Mouse (Mus musculus): ENCODE results near the gene Ak3.

Gene Ak3

GRCm38 (mm10) chr19:29047334-29048170, at the start of gene Ak3:
TSS of gene Ak3 (minus strand) at chr19:29047961.
- DNase-seq (ENCODE audit: low spot score): peak; percentile 73

DNA sequence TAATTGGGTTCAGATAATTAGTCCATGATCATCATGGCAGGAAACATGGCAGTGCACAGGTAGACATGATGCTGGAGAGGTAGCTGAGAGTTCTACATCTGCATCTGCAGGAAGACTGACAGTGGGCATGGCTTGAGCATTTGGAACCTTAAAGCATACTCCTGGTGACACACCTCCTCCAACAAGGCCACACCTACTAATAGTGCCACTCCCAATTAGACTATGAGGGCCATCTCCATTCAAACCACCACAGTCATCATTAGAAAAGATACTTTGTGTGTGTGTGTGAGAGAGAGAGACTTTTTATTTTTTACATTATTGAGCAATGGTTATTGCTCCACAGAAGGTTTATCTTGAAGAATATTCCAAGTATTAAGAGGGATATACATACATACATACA, 44.4 kb upstream of the Ak3 start:
- no peak for DNase-seq (ENCODE audit: low spot score)

DNA sequence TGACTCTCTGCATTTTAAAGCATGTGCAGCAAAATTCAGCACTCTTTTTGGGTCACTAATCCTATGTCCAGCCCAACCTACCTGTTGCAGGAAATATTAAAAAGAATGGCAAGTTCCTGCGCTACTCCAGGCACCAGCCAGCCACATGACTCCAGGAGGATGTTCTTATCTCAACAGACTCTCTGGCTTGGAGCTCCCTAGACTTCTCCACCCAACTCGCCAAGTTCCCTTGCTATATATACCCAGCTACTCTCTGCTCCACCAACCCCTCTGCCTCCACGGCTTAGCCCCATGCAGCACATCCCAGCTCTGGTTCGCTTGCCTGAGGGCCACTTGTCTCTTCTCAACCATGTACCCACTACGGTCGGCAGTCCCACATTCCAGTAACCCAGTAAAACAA, 40.9 kb upstream of the Ak3 start:
- DNase-seq (ENCODE audit: low spot score): no peak

DNA sequence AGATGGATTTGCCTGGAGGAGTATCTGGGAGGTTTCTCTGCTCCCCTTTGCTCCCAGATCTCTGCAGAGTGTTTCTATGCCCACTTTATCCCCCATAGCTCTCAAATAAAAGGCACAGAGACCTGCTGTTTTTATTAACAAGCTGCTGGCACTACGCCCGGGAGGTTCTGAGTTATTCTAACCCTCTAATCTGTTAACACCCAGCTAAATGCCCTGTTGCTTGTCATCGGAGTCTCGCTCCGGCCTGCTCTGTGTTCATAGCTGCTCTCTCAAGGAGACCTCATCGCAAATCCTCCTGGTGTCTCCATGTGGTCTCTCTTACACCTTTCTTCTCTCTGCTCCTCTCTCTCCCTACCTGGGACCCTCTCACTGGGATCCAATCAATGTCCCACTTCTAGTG, 27.0 kb upstream of the Ak3 start:
- peak; percentile 21 for DNase-seq (ENCODE audit: low spot score)

DNA sequence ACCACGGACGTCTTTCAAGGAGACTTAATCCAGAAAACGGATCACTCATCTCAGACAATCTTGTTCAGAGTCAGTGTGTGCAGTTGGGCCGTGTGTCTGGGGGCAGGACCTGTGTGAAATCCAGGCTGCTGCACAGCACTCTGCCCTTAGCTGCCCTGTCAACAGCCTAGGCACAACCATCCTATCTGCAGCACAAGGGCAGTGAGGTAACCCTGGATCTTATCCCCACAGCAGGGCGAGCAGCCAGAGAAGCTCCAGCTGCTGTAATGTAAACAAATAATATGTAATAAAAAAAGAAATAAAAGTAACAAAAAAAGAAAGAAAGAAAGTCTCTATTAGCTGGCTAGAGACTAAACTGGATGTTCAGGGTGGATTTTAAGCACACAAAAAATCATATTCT, 21.4 kb upstream of the Ak3 start:
- no peak for DNase-seq (ENCODE audit: low spot score)

DNA sequence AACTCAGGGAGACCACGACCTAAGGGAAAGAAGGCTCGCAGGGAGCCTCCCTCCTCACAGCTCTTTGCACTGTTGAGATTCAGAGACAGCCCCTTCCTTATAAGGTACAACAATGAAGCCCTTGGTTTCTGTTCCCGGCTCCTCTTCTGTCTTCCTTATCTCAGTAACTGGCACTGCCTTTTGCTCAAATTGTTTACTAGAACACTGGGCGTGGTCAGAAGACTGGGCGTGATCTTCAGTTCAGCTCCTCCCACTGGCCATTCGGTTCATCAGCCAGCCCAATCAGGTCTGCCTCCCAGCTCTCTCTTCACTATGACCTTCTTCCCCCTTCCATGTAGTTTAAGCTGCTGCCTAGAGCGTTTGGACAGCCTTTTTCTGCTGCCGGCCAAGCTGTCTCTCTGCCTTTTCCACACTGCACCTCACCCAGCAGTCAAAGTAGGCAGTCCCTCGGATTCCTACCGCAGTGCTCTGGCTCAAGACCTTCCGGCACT, 19.3 kb upstream of the Ak3 start:
- DNase-seq (ENCODE audit: low spot score): peak; percentile 31

DNA sequence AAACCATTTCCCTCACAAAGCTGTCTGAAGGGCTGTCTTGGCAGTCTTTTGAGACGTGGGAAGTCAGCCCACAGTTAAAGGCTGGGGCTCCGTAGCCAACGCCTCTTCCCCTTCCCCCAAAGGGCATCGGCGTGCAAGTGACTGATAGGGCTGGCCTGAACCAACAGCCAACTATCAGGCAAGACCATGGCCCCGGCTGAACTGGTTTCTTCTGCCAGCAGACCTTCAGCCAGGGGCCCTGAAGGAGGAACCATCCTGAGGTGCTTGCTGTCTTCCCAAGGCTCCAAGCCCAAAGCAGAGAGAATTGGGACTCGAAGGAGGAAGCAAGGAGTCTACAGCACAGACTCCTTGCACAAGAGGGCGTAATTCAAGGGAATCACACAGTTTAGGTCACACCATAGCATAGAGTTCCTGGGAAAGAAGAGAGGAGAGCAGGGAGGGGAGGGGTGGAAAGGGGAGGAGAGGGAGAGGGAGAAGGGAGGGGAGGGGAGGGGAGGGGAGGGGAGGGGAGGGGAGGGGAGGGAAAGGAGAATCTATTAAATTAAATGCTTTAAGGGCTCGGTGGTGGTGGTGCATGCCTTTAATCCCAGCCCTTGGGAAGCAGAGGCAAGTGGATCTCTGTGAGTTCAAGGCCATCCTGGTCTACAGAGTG, 16.8 kb upstream of the Ak3 start:
- DNase-seq (ENCODE audit: low spot score): peak; percentile 20

- DNase-seq (ENCODE audit: low spot score): peak; percentile 94
Measured at GRCm38 (mm10) chr19:29063577-29064363, 16.0 kb upstream of the Ak3 start.

DNA sequence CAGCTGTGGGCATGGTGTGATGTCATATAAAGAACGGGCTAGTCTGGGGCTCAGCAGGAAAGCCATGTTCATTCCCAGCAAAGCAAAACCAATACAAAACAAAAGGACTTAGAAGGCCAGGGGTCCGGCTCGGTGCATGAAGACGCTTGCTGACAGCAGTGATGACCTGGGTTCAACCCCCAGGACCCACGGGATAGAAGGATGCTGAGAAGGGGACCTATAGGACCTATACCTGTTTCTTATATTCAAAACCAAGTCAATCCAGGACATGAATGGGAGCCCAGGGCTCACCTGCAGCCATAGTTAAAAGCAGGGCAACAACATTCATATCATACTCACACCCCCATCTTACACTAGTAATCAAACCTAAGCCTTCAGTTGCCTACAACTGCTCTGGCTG, 15.2 kb upstream of the Ak3 start:
- no peak for DNase-seq (ENCODE audit: low spot score)

DNA sequence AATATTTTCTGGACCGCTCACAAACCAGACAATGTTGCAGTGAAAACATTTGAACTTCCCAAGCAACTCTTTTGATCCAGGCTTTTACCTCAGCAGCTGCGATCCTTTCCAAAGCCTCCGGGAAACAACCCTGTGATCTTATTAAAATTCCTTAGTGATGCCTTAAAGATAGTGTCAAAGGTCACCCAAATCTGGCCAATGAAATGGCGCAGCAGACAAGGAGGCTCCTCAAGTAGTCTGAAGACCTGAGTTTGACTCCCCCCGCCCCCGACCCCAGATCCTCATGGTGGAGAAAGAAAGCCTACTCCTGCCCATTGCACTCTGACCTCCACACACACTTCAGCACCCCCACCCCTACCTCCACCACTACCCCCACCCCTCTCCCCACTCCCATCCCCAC, 12.5 kb upstream of the Ak3 start:
- DNase-seq (ENCODE audit: low spot score): no peak

GRCm38 (mm10) chr19:29059688-29060087, 11.9 kb upstream of the Ak3 start:
- no peak for DNase-seq (ENCODE audit: low spot score)

- no peak for DNase-seq (ENCODE audit: low spot score)
Measured at GRCm38 (mm10) chr19:29058741-29059140, 11.0 kb upstream of the Ak3 start.

GRCm38 (mm10) chr19:29055469-29055868, 7.7 kb upstream of the Ak3 start:
- no peak for DNase-seq (ENCODE audit: low spot score)

- DNase-seq (ENCODE audit: low spot score): no peak
Measured at GRCm38 (mm10) chr19:29054594-29054993, 6.8 kb upstream of the Ak3 start.

GRCm38 (mm10) chr19:29052786-29053185, 5.0 kb upstream of the Ak3 start:
- no peak for DNase-seq (ENCODE audit: low spot score)

DNA sequence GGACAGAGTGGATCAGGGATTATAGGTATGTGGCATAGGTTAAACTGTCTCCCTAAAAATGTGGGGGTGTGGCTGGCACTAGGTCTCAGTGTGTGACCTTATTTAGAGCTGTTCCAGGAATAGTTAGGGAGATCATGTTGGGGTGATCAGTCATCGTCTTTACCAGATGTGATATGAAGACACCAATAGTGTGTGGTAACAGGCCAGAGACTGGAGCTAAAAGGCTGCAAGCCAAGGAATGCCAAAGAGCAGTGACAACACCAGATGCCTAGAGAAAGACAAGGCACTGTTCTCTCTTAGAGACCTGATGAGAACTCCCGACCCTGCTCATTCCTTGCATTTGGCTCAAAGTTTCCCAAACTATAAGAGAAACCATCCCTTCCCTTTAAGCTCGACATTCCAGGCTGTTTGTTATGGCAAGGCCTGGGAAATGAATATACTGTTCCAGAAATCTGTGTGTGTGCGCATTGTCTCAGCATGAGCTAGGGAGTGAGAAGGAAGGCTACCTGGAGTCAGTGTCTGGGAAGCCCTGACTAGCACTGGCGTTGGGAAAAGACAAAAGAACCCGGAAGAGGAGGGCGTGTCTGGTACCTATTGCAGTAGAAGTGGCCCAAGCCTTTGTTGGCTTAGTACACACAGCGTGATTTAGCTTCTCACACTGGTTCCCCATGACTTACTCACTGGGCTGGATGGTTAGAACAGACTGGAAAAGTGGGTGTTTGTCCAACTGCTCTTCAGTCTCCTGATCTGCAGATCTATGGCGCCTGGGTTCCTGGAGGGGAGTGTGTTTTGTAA, 2.6 kb upstream of the Ak3 start:
- DNase-seq (ENCODE audit: low spot score): no peak

- no peak for DNase-seq (ENCODE audit: low spot score)
Measured at GRCm38 (mm10) chr19:29049401-29050075, 1.8 kb upstream of the Ak3 start.

GRCm38 (mm10) chr19:29046961-29047333, 814 bp downstream of the Ak3 start:
- DNase-seq (ENCODE audit: low spot score): no peak

DNA sequence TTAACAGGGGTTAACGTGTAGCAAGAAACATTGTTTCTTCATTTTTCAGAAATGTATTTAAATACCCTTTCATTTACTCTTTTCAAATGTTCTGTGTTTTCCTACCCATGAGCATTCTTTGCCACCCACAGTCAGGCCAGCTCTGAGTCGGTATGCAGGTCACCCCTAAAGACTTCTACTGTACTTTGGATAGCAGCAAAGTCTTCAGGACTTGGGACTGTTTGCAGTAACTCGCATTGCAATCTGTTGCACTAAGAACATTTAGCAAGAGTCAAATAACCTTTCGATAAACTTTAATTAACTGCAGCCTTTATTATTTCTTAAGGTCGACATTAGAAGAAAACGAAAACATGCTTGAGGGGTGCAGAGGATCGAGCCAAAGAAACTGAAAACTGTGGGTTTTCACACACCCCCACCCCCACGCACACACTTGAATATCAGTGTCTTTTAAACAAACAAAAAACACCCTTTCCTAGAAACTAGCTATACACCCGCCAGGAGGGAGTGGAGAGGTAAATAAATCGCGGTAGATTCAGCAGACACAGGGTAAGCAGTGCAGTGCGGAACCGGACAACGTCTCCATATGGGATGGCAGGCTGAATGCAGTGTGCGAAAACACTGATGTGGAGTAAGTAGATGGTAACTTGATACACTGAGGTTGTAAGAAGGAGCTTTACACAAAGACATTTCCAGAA, 1.7 kb downstream of the Ak3 start:
- DNase-seq (ENCODE audit: low spot score): no peak

DNA sequence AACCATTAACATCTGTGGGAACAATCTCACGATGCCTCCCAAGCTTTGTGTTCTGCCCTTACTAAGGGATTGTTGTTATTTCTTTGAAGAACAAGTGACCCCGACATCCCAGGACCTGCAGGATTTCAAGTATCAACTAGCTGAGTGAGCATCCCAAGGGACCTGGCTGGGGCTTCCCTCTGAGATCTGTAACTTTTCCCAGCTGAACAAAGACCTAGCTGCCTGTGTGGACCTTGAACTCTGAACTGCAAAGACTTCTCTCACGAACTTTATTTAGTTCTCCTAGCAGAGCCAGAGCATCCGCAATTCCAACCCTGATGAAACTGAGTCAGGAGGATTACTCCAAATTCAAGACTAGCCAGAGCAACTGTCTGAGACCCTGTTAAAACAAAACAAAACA, 2.4 kb downstream of the Ak3 start:
- DNase-seq (ENCODE audit: low spot score): no peak

- no peak for DNase-seq (ENCODE audit: low spot score)
Measured at GRCm38 (mm10) chr19:29044353-29044768, 3.4 kb downstream of the Ak3 start.

Data from ovary, postnatal 14 days (tissue).